Mouse (Mus musculus) splenic B cell, adult 2 months (primary cell): Measurements from ENCODE around the gene Dysf.

ENCODE experiments used
- DNase-seq: peaks from one replicate; pipeline ENCODE4 v3.0.0-alpha.2; 2011; ENCODE audit warnings: low read depth, low spot score
- H3K27me3 ChIP-seq: 2 replicates; pipeline ENCODE4 v1.6.1; 2012; ENCODE audit warnings: mild to moderate bottlenecking, low read length, moderate library complexity, mixed read lengths; ENCODE audit not compliant: control insufficient read depth, poor library complexity, insufficient read depth, severe bottlenecking
- H3K36me3 ChIP-seq: 2 replicates; pipeline ENCODE4 v1.6.1; 2012; ENCODE audit warnings: mild to moderate bottlenecking, low read length, moderate library complexity, mixed read lengths; ENCODE audit not compliant: control insufficient read depth, poor library complexity, insufficient read depth, severe bottlenecking

The Dysf gene

GRCm38 (mm10) chr6:84201721-84202490 is 193.5 kb downstream of the Dysf start:
- Histone ChIP-seq H3K27me3 (no peaks in the 10 kb centered on the region), H3K36me3 (no peaks in the 10 kb centered on the region)
- no peak for DNase-seq

GRCm38 (mm10) chr6:84205611-84206010 is 197.2 kb downstream of the Dysf start:
- no peak for DNase-seq
- no peaks in the 10 kb centered on the region for H3K27me3 ChIP-seq
- H3K36me3 ChIP-seq: no peaks in the 10 kb centered on the region

GRCm38 (mm10) chr6:84208589-84208988 is 200.2 kb downstream of the Dysf start:
- DNase-seq: no peak
- no peaks in the 10 kb centered on the region for H3K36me3 ChIP-seq
- no peaks in the 10 kb centered on the region for H3K27me3 ChIP-seq

- no peak for DNase-seq
- Histone ChIP-seq H3K36me3 (no peaks in the 10 kb centered on the region), H3K27me3 (no peaks in the 10 kb centered on the region)
These were observed 201.5 kb downstream of the Dysf start for GRCm38 (mm10) chr6:84209736-84210434.

GRCm38 (mm10) chr6:84211473-84211872 is 203.1 kb downstream of the Dysf start:
- Histone ChIP-seq H3K36me3 (no peaks in the 10 kb centered on the region), H3K27me3 (no peaks in the 10 kb centered on the region)
- DNase-seq: no peak

GRCm38 (mm10) chr6:84213101-84213500 is 204.7 kb downstream of the Dysf start:
- Histone ChIP-seq H3K27me3 (no peaks in the 10 kb centered on the region), H3K36me3 (no peaks in the 10 kb centered on the region)
- no peak for DNase-seq

- DNase-seq: no peak
- H3K27me3 ChIP-seq: no peaks in the 10 kb centered on the region
These were observed 209.0 kb downstream of the Dysf start for GRCm38 (mm10) chr6:84217216-84217933.

GRCm38 (mm10) chr6:84219119-84219518 is 210.7 kb downstream of the Dysf start:
- H3K27me3 ChIP-seq: no peaks in the 10 kb centered on the region

More at GRCm38 (mm10) chr6:84217216-84217933, 209.0 kb downstream of the Dysf start:
- no peaks in the 10 kb centered on the region for H3K36me3 ChIP-seq

GRCm38 (mm10) chr6:84224861-84225260 is 216.5 kb downstream of the Dysf start:
- DNase-seq: no peak
- Histone ChIP-seq H3K27me3 (no peaks in the 10 kb centered on the region), H3K36me3 (no peaks in the 10 kb centered on the region)

More at GRCm38 (mm10) chr6:84219119-84219518, 210.7 kb downstream of the Dysf start:
- H3K36me3 ChIP-seq: no peaks in the 10 kb centered on the region
- DNase-seq: no peak

- Histone ChIP-seq H3K36me3 (no peaks in the 10 kb centered on the region), H3K27me3 (no peaks in the 10 kb centered on the region)
- no peak for DNase-seq
These were observed 217.2 kb downstream of the Dysf start for GRCm38 (mm10) chr6:84225587-84225986.

GRCm38 (mm10) chr6:84228196-84228595 is 219.8 kb downstream of the Dysf start:
- no peak for DNase-seq
- Histone ChIP-seq H3K27me3 (no peaks in the 10 kb centered on the region), H3K36me3 (no peaks in the 10 kb centered on the region)

- DNase-seq: no peak
- no peaks in the 10 kb centered on the region for H3K27me3 ChIP-seq
- H3K36me3 ChIP-seq: no peaks in the 10 kb centered on the region
These were observed 220.4 kb downstream of the Dysf start for GRCm38 (mm10) chr6:84228786-84229185.

- no peak for DNase-seq
- no peaks in the 10 kb centered on the region for H3K36me3 ChIP-seq
- no peaks in the 10 kb centered on the region for H3K27me3 ChIP-seq
These were observed 221.3 kb downstream of the Dysf start for GRCm38 (mm10) chr6:84229739-84230138.

GRCm38 (mm10) chr6:84231108-84231507 is 222.7 kb downstream of the Dysf start:
- Histone ChIP-seq H3K27me3 (no peaks in the 10 kb centered on the region), H3K36me3 (no peaks in the 10 kb centered on the region)
- no peak for DNase-seq
